8 mouse cellular contexts compared by ENCODE assay signal in the genomic region with DNA sequence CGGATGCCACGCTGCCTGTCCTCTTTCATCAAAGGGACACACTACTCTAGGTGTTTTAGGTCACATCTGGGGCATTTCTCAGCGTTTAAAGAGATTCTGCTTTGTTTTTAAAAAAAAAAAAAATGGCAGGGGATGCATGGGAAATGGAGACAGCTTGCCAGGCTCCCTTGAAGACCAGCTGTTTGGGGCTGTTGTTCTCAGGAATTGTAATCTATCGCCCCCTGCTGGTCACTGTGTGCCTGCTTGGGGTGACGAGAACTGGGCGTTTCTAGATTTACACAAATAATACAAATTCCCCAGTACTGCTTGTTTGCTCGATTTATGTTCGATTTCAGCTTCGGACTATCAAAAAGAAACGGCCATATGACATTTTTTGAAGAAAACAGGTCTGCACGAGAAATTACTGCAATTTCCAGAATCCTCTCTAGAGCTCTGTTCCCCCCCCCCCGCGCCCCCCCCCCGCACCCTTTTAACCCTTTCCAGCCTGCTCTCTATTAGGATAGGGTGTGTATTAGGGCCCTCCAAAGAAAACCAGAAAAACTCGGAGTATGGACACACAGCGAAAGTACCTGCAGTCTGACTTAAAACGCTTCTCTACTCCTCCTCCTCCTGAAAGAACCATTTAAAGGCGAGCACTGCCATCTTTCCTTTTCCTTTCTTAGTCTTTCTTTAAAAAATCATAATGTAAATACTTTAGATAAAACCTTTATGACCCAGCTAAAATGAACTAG. TPM values are rescaled to one million over a fixed set of nuclear protein-coding genes. Genes with fewer than 3 reads are reported as not detected.
A peak's percentile ranks its signal among the peaks of the same experiment; 100 is the strongest.
DNase-seq lines count a peak whose midpoint lies in the region.

No protein-coding gene starts in this region.

- peak; percentile 87 for DNase-seq in CD4-positive, CD25-positive, alpha-beta regulatory T cell, adult 2 months (ENCODE audit: low read depth, low spot score)
- DNase-seq in adrenal gland, adult (ENCODE audit: inconsistent age in 2 of 2, low spot score in 1 of 2), result peak; percentile 85 to 96
- peak; percentile 97 for DNase-seq in embryo, embryonic 10.5 days (ENCODE audit: low spot score)
- peak; percentile 49 to 50 for DNase-seq in heart, adult 9 months (ENCODE audit: low spot score in 2 of 2)
- DNase-seq in layer of hippocampus, adult 18-20 months (ENCODE audit: low spot score in 2 of 2), result peak; percentile 75 to 92
- peak; percentile 90 for DNase-seq in lung, postnatal 10 days
- peak; percentile 72 for DNase-seq in retina, adult 2 months (ENCODE audit: low read depth, low spot score)
- DNase-seq in thymus, postnatal 10 days (ENCODE audit: low spot score in 2 of 2), result peak; percentile 38 to 78

RNA-seq across cellular contexts. Expression of gene Gad1, which starts 5.4 kb away (rescaled TPM):
- 100 to 1,000 TPM; 379 TPM for total RNA-seq in layer of hippocampus, adult 18-20 months (2021)

RNA-seq across cellular contexts. Expression of gene Erich2, which starts 49.7 kb away (rescaled TPM):
- total RNA-seq in layer of hippocampus, adult 18-20 months (2021), result under 1 TPM; 0.54 to 0.58 TPM

Comparison
In these comparisons a context has a peak if more than half of its experiments do, and no peak if none do; other contexts are left out.
1. Peak in every context shown above with its lines: DNase-seq.